Mouse (Mus musculus): ENCODE data around the gene Cald1.

DNA sequence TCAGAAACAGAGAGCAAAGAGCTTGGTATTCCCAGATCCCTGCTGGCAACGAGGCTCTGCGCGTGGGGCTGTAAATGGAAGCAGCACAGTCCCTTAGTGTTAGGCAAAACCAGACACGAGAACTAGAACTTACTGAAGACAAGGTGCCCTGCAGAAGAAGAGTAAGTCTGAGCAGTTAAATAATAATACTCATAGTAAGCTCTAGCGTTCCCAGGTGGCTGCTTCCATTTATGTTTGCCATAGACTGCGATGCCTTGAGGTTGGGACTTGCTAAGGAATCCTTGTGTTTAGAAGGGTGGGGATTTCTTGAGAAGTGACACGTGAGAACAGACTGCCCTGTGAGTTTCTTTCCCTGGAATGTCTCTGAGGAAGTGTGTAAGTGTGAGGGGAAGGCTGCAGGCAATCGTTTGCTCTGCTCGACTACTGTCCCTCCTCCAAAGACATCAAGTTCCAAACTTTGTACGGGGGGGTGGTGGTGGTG, 1.4 kb downstream of the Cald1 start:
- no peak for TF ChIP-seq CTCF (IDR thresholded peaks at IDR 0.05; ENCODE audit: borderline replicate concordance, control insufficient read depth, extremely low read depth, insufficient read depth, low read length, poor library complexity)
- TF ChIP-seq POLR2A (IDR thresholded peaks at IDR 0.05; ENCODE audit: control insufficient read depth, extremely low read depth, insufficient read depth, low read length, poor library complexity) = no peak
